Mouse (Mus musculus) inflammation-experienced regulatory T-cells, adult 16 weeks (primary cell): ENCODE results near the gene Tmem165. TPM values are rescaled to one million over a fixed set of nuclear protein-coding genes. Genes with fewer than 3 reads are reported as not detected.

Experiments used
- polyA plus RNA-seq: library from polyadenylated mRNA; unstranded; fragments of 100-300 nt; shearing (Covaris generic); gene quantifications from one replicate; pipeline ENCODE4 v1.2.1, GENCODE M21; 2017

Tmem165 gene
- 8.0 TPM for polyA plus RNA-seq

GRCm38 (mm10) chr5:76183750-76184261, at the start of gene Tmem165:
Gene Tmem165 (plus strand): TSS chr5:76183880.

DNA sequence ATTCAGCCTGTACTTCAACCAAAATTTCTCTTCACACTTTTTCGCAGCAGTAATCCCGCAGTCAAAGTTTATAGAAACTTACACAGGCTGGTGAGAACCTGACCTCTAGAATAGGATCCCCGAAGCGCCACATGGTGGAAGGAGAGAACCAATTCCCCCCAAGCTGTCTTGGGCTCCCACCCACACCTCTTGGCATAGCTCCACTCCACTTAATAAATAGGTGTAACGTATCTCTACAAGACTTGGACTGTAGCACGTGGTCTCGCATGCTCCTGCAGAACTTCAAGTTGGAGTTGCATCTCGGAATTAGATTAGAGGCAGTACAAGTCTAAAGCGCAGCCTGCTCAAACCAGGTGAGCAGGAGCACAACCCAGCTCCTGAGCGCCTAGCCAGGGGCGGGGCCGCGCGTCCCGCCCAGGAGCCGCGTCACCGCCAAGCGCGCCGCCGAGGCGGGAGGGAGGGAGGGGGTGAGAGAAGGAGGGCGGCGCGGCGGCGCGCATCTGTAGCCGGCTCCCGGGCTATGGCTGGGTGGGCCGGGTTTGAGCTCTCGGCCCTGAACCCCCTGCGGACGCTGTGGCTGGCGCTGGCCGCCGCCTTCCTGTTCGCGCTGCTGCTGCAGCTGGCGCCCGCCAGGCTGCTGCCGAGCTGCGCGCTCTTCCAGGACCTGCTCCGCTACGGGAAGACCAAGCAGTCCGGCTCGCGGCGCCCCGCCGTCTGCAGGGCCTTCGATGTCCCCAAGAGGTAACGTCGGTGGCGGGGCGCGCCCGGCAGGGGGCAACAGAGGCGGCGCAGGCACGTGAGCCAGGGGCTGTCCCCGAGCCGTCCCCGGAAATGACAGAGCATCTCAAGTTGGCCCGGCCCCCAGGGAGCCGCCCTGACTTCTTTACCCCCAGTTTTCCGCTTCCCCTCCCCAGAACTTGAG, 43.6 kb upstream of the Tmem165 start, which contains the start of gene Srd5a3:
Gene Srd5a3 (plus strand): TSS at position 464 of the 922 bp plus-strand sequence.

Other genes starting within 250 kb of the Tmem165 start
- gene Kdr, start 205.4 kb upstream of the Tmem165 start, polyA plus RNA-seq, result 0.16 TPM
- 39.7 TPM for gene Srd5a3, start 43.6 kb upstream of the Tmem165 start, polyA plus RNA-seq
- gene Clock, start 120.9 kb downstream of the Tmem165 start, polyA plus RNA-seq, result 21.4 TPM
- not detected for gene Pdcl2, start 147.3 kb downstream of the Tmem165 start, polyA plus RNA-seq
- gene Nmu, start 179.9 kb downstream of the Tmem165 start, polyA plus RNA-seq, result not detected